Mouse (Mus musculus) MEL (cell line): ENCODE measurements around the gene Creg2. TPM values are rescaled to one million over a fixed set of nuclear protein-coding genes. Genes with fewer than 3 reads are reported as not detected.

Source experiments
- DNase-seq: peaks from one replicate; pipeline ENCODE4 v3.0.0; 2011; ENCODE audit warnings: low read depth, low spot score
- H3K27ac ChIP-seq: 2 replicates; pipeline ENCODE4 v1.5.1; 2012; ENCODE audit warnings: low read depth, mild to moderate bottlenecking, control low read depth, low read length, moderate library complexity; ENCODE audit not compliant: control insufficient read depth
- H3K27me3 ChIP-seq, 2 experiments: fragments of 150-350 bp in 1 of 2; sonication (generic) in 1 of 2; 2 replicates each; pipeline ENCODE4 v1.6.1; 2012; ENCODE audit warnings: low read length in 2 of 2, mild to moderate bottlenecking in 2 of 2, improper control_type of control experiment in 1 of 2, moderate library complexity in 1 of 2; ENCODE audit not compliant: insufficient read depth in 2 of 2, control insufficient read depth in 1 of 2
- H3K36me3 ChIP-seq, 2 experiments: 2 replicates each; pipeline ENCODE4 v1.6.1; 2012 to 2014; ENCODE audit warnings: low read length in 2 of 2, improper control_type of control experiment in 1 of 2, inconsistent platforms in 1 of 2, mild to moderate bottlenecking in 1 of 2; ENCODE audit not compliant: insufficient read depth in 2 of 2, control insufficient read depth in 1 of 2
- H3K4me1 ChIP-seq, 2 experiments: fragments of 150-350 bp in 1 of 2; sonication (generic) in 1 of 2; 2 replicates each; pipeline ENCODE4 v1.6.1; 2012; ENCODE audit warnings: low read length in 2 of 2, improper control_type of control experiment in 1 of 2, mild to moderate bottlenecking in 1 of 2; ENCODE audit not compliant: insufficient read depth in 2 of 2, control insufficient read depth in 1 of 2
- H3K4me3 ChIP-seq, 2 experiments: fragments of 150-350 bp in 1 of 2; sonication (generic) in 1 of 2; 2 replicates each; pipeline ENCODE4 v1.5.1; 2012; ENCODE audit warnings: low read depth in 2 of 2, low read length in 2 of 2, mild to moderate bottlenecking in 2 of 2, moderate library complexity in 2 of 2, control low read depth in 1 of 2, improper control_type of control experiment in 1 of 2; ENCODE audit not compliant: control insufficient read depth in 1 of 2, insufficient read depth in 1 of 2
- H3K79me2 ChIP-seq: 2 replicates; pipeline ENCODE4 v1.6.1; 2012; ENCODE audit warnings: mild to moderate bottlenecking, low read length, moderate library complexity; ENCODE audit not compliant: control insufficient read depth, poor library complexity, insufficient read depth
- H3K9ac ChIP-seq: 2 replicates; pipeline ENCODE4 v1.6.1; 2012; ENCODE audit warnings: low read depth, mild to moderate bottlenecking, control low read depth, low read length, moderate library complexity; ENCODE audit not compliant: control insufficient read depth, poor library complexity, severe bottlenecking
- H3K9me3 ChIP-seq: fragments of 150-350 bp; sonication (generic); replicated peaks from 2 replicates; pipeline ENCODE4 v1.6.1; 2012; ENCODE audit warnings: mild to moderate bottlenecking, low read length, improper control_type of control experiment, moderate library complexity; ENCODE audit not compliant: insufficient read depth
- BHLHE40 ChIP-seq: IDR thresholded peaks from 2 replicates; pipeline ENCODE4 v1.6.1; 2012; ENCODE audit warnings: low read depth, mild to moderate bottlenecking, inconsistent platforms, low read length, improper control_type of control experiment, borderline replicate concordance
- CHD1 ChIP-seq: IDR thresholded peaks from 2 replicates; pipeline ENCODE4 v1.6.1; 2012; ENCODE audit warnings: low read depth, mild to moderate bottlenecking, inconsistent platforms, low read length, improper control_type of control experiment
- CTCF ChIP-seq, 3 experiments: IDR thresholded peaks in 2 of 3; conservative IDR thresholded peaks in 1 of 3; 2 replicates each; pipeline ENCODE4 v1.5.1; 2011 to 2012; ENCODE audit warnings: low read length in 3 of 3, low read depth in 2 of 3, mild to moderate bottlenecking in 2 of 3, improper control_type of control experiment in 1 of 3, inconsistent platforms in 1 of 3, mixed read lengths in 1 of 3, moderate library complexity in 1 of 3; ENCODE audit not compliant: control insufficient read depth in 1 of 3, insufficient read depth in 1 of 3, poor library complexity in 1 of 3, severe bottlenecking in 1 of 3
- E2F4 ChIP-seq: IDR thresholded peaks from 2 replicates; pipeline ENCODE4 v1.6.1; 2011; ENCODE audit warnings: low read depth, low read length, improper control_type of control experiment, borderline replicate concordance
- ETS1 ChIP-seq: IDR thresholded peaks from 2 replicates; pipeline ENCODE4 v1.6.1; 2012; ENCODE audit warnings: low read depth, mild to moderate bottlenecking, inconsistent platforms, low read length, improper control_type of control experiment, moderate library complexity
- GATA1 ChIP-seq: IDR thresholded peaks from 2 replicates; pipeline ENCODE4 v1.6.1; 2011; ENCODE audit warnings: low read depth, low read length, improper control_type of control experiment
- JUND ChIP-seq: IDR thresholded peaks from 2 replicates; pipeline ENCODE4 v1.6.1; 2011; ENCODE audit warnings: low read depth, mild to moderate bottlenecking, improper control_type of control experiment, low read length
- KAT2A ChIP-seq: conservative IDR thresholded peaks from 2 replicates; pipeline ENCODE4 v1.6.1; 2012; ENCODE audit warnings: low read depth, low read length, improper control_type of control experiment, inconsistent platforms
- MAX ChIP-seq: IDR thresholded peaks from 2 replicates; pipeline ENCODE4 v1.6.1; 2011; ENCODE audit warnings: low read length, improper control_type of control experiment
- MYB ChIP-seq: IDR thresholded peaks from 2 replicates; pipeline ENCODE4 v1.6.1; 2011; ENCODE audit warnings: mild to moderate bottlenecking, low read depth, low read length, improper control_type of control experiment
- MYC ChIP-seq: IDR thresholded peaks from 2 replicates; pipeline ENCODE4 v1.6.1; 2011; ENCODE audit warnings: low read depth, mild to moderate bottlenecking, low read length, improper control_type of control experiment, moderate library complexity
- NELFE ChIP-seq: IDR thresholded peaks from 2 replicates; pipeline ENCODE4 v1.6.1; 2011; ENCODE audit warnings: low read depth, low read length, improper control_type of control experiment
- POLR2AphosphoS2 ChIP-seq: IDR thresholded peaks from 2 replicates; pipeline ENCODE4 v1.6.1; 2011; ENCODE audit warnings: low read length, improper control_type of control experiment
- RAD21 ChIP-seq: IDR thresholded peaks from 2 replicates; pipeline ENCODE4 v1.6.1; 2011; ENCODE audit warnings: mild to moderate bottlenecking, low read depth, low read length, improper control_type of control experiment
- RCOR1 ChIP-seq: IDR thresholded peaks from 2 replicates; pipeline ENCODE4 v1.6.1; 2012; ENCODE audit warnings: low read depth, mild to moderate bottlenecking, inconsistent platforms, low read length, improper control_type of control experiment
- SIN3A ChIP-seq: IDR thresholded peaks from 2 replicates; pipeline ENCODE4 v1.6.1; 2012; ENCODE audit warnings: low read length, improper control_type of control experiment, inconsistent platforms
- TBP ChIP-seq: IDR thresholded peaks from 2 replicates; pipeline ENCODE4 v1.8.0; 2011; ENCODE audit warnings: low read depth, low read length, improper control_type of control experiment
- TCF12 ChIP-seq: IDR thresholded peaks from 2 replicates; pipeline ENCODE4 v1.6.1; 2014; ENCODE audit warnings: low read depth, mild to moderate bottlenecking, inconsistent platforms, low read length, improper control_type of control experiment, moderate library complexity
- UBTF ChIP-seq: IDR thresholded peaks from 2 replicates; pipeline ENCODE4 v1.6.1; 2012; ENCODE audit warnings: low read depth, mild to moderate bottlenecking, inconsistent platforms, low read length, improper control_type of control experiment, moderate library complexity, borderline replicate concordance; ENCODE audit not compliant: insufficient read depth
- USF2 ChIP-seq, 2 experiments: IDR thresholded peaks; 2 replicates each; pipeline ENCODE4 v1.6.1; 2011 to 2012; ENCODE audit warnings: improper control_type of control experiment in 2 of 2, low read length in 2 of 2, borderline replicate concordance in 1 of 2, inconsistent platforms in 1 of 2, low read depth in 1 of 2, mild to moderate bottlenecking in 1 of 2; ENCODE audit not compliant: insufficient read depth in 1 of 2
- ZC3H11A ChIP-seq: IDR thresholded peaks from 2 replicates; pipeline ENCODE4 v1.6.1; 2012; ENCODE audit warnings: low read depth, mild to moderate bottlenecking, inconsistent platforms, low read length, improper control_type of control experiment
- ZMIZ1 ChIP-seq: IDR thresholded peaks from 2 replicates; pipeline ENCODE4 v1.6.1; 2012; ENCODE audit warnings: low read depth, mild to moderate bottlenecking, inconsistent platforms, low read length, improper control_type of control experiment, moderate library complexity
- ZNF384 ChIP-seq: IDR thresholded peaks from 2 replicates; pipeline ENCODE4 v1.6.1; 2012; ENCODE audit warnings: low read depth, mild to moderate bottlenecking, inconsistent platforms, low read length, improper control_type of control experiment
- polyA plus RNA-seq, 2 experiments: library from polyadenylated mRNA; stranded (reverse) in 1 of 2; unstranded in 1 of 2; fragments of >175 nt in 1 of 2; fragments of >200 nt in 1 of 2; gene quantifications; 2 replicates each; pipeline versions ENCODE4 v1.2.1 to v1.2.4; 2012; ENCODE audit warnings: low replicate concordance in 2 of 2, low read depth in 1 of 2; ENCODE audit not compliant: insufficient read length in 2 of 2, insufficient read depth in 1 of 2, missing spikeins in 1 of 2
- total RNA-seq: library from RNA; depleted of rRNA; stranded (reverse); fragments of 300-350 nt; gene quantifications from 2 replicates; pipeline ENCODE4 v1.2.3, GENCODE M21; 2012

Creg2 gene
- total and polyA plus RNA-seq, 3 experiments, result not detected

- H3K27ac ChIP-seq, result no peak overlapping the region
These were observed 25.8 kb downstream of the Creg2 start for GRCm38 (mm10) chr1:39625491-39625890.

GRCm38 (mm10) chr1:39623729-39624128 is 27.5 kb downstream of the Creg2 start:
- peaks cover 5 to 7% of the 10 kb centered on the region in 2 experiments for H3K27me3 ChIP-seq
- no peaks in the 10 kb centered on the region for H3K9me3 ChIP-seq
- no peak overlapping the region for H3K4me3 ChIP-seq
- H3K27ac ChIP-seq, result no peak overlapping the region
- DNase-seq, result no peak
- H3K4me1 ChIP-seq, result no peaks in the 10 kb centered on the region
- H3K9ac ChIP-seq, result no peak overlapping the region
- no peaks in the 10 kb centered on the region for H3K79me2 ChIP-seq
- H3K36me3 ChIP-seq, result no peaks in the 10 kb centered on the region
- no peak for TF ChIP-seq TBP
- no peak for TF ChIP-seq ZMIZ1
- TF ChIP-seq KAT2A, result no peak
- no peak for TF ChIP-seq ETS1
- no peak for TF ChIP-seq RAD21
- no peak for TF ChIP-seq RCOR1
- no peak for TF ChIP-seq MYC
- no peak for TF ChIP-seq ZNF384
- TF ChIP-seq E2F4, result no peak
- no peak for TF ChIP-seq MYB
- TF ChIP-seq, all 39 proteins: peak for 0

More at GRCm38 (mm10) chr1:39625491-39625890, 25.8 kb downstream of the Creg2 start:
- no peaks in the 10 kb centered on the region for H3K9me3 ChIP-seq
- H3K4me3 ChIP-seq, result no peak overlapping the region
- H3K4me1 ChIP-seq, result no peaks in the 10 kb centered on the region
- DNase-seq, result no peak
- H3K27me3 ChIP-seq, result peaks cover 4 to 7% of the 10 kb centered on the region in 2 experiments
- H3K9ac ChIP-seq, result no peak overlapping the region
- TF ChIP-seq CHD1, result no peak
- no peak for TF ChIP-seq ZC3H11A
- no peak for TF ChIP-seq UBTF
- no peak for TF ChIP-seq GATA1
- TF ChIP-seq SIN3A, result no peak
- TF ChIP-seq POLR2AphosphoS2, result no peak
- no peak for TF ChIP-seq JUND
- no peaks in the 10 kb centered on the region for H3K36me3 ChIP-seq
- H3K79me2 ChIP-seq, result no peaks in the 10 kb centered on the region

- Histone ChIP-seq H3K9me3 (no peaks in the 10 kb centered on the region), H3K4me3 (no peak overlapping the region), H3K36me3 (no peaks in the 10 kb centered on the region), H3K27me3 (peaks cover 7% of the 10 kb centered on the region in 2 experiments), H3K9ac (no peak overlapping the region), H3K79me2 (no peaks in the 10 kb centered on the region), H3K27ac (no peak overlapping the region), H3K4me1 (no peaks in the 10 kb centered on the region)
- TF ChIP-seq JUND, result no peak
- no peak for TF ChIP-seq TCF12
- no peak for TF ChIP-seq USF2 (IDR thresholded peaks at IDR 0.05; ENCODE audit: borderline replicate concordance in 1 of 2, insufficient read depth in 1 of 2, low read depth in 1 of 2, low read length in 2 of 2)
- TF ChIP-seq NELFE, result no peak
- TF ChIP-seq CTCF (IDR thresholded peaks at IDR 0.05 in 2 of 3, conservative IDR thresholded peaks at IDR 0.05 in 1 of 3; ENCODE audit: control insufficient read depth in 1 of 3, insufficient read depth in 1 of 3, low read depth in 2 of 3, low read length in 3 of 3, poor library complexity in 1 of 3, severe bottlenecking in 1 of 3), result no peak
- no peak for TF ChIP-seq BHLHE40
- no peak for TF ChIP-seq KAT2A
- TF ChIP-seq MAX, result no peak
- DNase-seq, result no peak
These were observed 28.2 kb downstream of the Creg2 start for GRCm38 (mm10) chr1:39623106-39623505.
